Mouse (Mus musculus): ENCODE measurements around the gene Cdc42bpb.

DNA sequence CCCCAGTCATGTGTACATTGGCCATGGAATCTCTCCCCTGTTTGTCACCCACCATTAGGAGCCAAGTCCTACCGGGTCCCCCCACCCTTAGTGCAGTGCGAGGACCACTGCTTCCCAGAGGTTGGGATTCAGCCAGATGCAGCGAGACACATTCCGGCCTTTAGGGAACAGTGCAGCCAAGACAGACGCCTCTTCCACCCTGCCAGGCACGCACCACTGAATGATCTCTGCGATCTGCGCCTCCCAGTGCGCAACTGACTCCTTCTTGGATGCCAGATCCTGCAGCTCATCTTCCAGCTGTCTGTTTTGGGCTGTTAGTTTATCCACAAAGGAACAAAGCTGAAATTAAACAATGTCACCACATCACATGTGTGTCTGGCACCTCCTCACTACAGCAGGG is 59.8 kb downstream of the Cdc42bpb start:
- TF ChIP-seq CTCF (IDR thresholded peaks at IDR 0.05; ENCODE audit: low read depth): no peak
- no peak for TF ChIP-seq EP300 (optimal IDR thresholded peaks at IDR 0.05)

Measured in stomach, postnatal 0 days (tissue).